Mouse (Mus musculus) thymus, postnatal 4 days (tissue): ENCODE results near the gene Stx16.

Experiments
- DNase-seq: peaks from one replicate; pipeline ENCODE4 v3.0.0; 2021

The Stx16 gene

DNA sequence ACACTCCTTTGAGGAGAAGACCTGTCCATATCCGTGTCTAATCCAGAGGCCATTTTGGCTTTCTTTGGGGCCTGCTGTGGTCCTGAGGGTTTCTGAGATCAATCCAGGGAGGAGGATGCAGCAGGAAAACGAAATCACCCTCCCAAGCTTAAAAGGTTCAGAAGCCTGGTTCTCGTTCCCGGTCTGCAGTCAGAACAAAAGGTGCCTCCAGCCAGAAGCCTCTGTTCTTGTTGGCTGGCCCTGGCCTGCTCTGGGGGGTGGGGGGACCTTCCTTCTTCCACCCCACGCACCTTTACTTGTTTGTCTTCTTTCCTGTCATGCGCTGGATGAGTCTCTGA lies 51.2 kb downstream of the Stx16 start:
- DNase-seq = no peak

- DNase-seq = no peak
These were observed 52.8 kb downstream of the Stx16 start for GRCm38 (mm10) chr2:174128926-174129325.

GRCm38 (mm10) chr2:174130468-174131097 lies 54.5 kb downstream of the Stx16 start:
- DNase-seq = no peak

DNA sequence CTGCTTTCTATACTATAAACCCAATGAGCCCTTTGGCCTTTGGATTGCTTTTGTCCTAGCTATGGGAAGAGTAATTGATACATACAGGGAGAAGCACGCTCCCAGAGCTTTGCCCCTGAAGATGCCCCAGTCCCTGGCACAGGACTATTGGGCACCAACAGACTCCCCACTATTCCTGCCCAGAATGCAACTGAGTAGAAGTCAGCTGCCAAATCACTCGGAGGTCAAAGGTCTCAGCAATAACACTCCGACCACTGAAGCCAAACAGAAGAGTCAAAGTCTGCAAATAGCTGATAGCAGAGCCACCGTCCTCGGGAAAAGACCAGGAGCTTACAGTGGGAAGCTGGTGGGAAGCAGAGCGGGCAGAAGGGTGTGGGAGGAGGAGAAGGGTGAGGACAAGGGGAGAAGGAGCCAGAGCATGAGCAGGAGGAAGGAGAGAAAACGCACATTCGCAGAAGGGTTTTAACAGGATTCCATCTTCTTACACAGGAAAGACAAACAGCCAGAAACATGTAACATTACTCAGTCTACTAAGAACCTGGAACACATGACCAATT lies 56.4 kb downstream of the Stx16 start:
- DNase-seq = no peak
